Mouse (Mus musculus) inflammation-experienced regulatory T-cells (primary cell): ENCODE results near the gene Rapgef5. TPM values are rescaled to one million over a fixed set of nuclear protein-coding genes. Genes with fewer than 3 reads are reported as not detected.

Source experiments
- polyA plus RNA-seq, 2 experiments: library from polyadenylated mRNA; unstranded; fragments of 100-300 nt; shearing (Covaris generic); gene quantifications; one replicate each; pipeline ENCODE4 v1.2.1; 2017

Rapgef5 gene
- polyA plus RNA-seq, result 1 to 10 TPM in 1 of 2 experiments, under 1 TPM in 1; 0.29 to 5.3 TPM

DNA sequence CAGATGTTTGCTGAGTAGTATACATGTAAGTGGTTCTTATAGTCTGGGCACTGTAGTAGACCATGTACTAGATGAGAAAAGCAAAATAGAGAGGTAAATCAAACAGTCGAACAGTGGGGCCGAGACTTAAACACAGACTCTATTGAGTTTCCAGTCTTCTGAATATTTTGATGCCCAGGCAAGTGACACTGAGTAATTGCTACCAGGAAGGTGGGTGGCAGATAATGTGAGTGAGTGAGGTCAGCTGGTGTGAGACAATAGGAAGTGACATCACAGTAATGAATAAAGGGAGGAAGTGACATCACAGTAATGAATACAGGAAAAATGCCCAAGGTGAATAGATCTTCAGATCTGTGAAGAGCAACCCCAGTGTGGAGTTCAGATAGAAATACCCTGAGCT lies at the start of gene Rapgef5:
TSS of gene Rapgef5 (plus strand) at position 301 of the 400 bp plus-strand sequence.

DNA sequence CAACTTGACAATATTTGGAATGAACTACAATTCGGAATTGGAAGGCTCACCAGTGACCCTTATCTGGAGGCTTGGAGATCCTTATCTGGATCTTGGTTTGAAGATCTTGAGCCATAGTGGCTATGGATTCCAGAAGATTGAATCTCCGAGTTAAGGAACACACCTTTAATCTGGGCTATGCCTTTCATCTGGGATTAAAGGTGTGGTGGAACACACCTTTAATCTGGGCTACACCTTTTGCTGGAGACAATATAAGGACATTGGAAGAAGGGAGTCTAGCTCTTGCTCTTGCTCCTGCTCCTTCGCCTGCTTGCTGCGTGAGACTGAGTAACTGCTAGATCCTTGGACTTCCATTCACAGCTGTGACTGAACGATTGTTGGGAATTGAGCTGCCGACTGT lies 287.7 kb downstream of the Rapgef5 start, which contains the start of gene Cdca7l:
TSS of gene Cdca7l (plus strand) at position 301 of the 400 bp plus-strand sequence.

